Mouse (Mus musculus): ENCODE data around the gene Tgfbr1.
A peak's percentile ranks its signal among the peaks of the same experiment; 100 is the strongest.

Tgfbr1 gene

GRCm38 (mm10) chr4:47352803-47353388, at the start of gene Tgfbr1:
Gene Tgfbr1 (plus strand): TSS chr4:47353222.
- DNase-seq (ENCODE audit: low spot score) = peak; percentile 99

- no peak for DNase-seq (ENCODE audit: low spot score)
Measured at GRCm38 (mm10) chr4:47303340-47303998, 49.6 kb upstream of the Tgfbr1 start.

GRCm38 (mm10) chr4:47309886-47310625, 43.0 kb upstream of the Tgfbr1 start:
- no peak for DNase-seq (ENCODE audit: low spot score)

GRCm38 (mm10) chr4:47310812-47311211, 42.2 kb upstream of the Tgfbr1 start:
- no peak for DNase-seq (ENCODE audit: low spot score)

- no peak for DNase-seq (ENCODE audit: low spot score)
Measured at GRCm38 (mm10) chr4:47311467-47311866, 41.6 kb upstream of the Tgfbr1 start.

- DNase-seq (ENCODE audit: low spot score) = no peak
Measured at GRCm38 (mm10) chr4:47311929-47312328, 41.1 kb upstream of the Tgfbr1 start.

GRCm38 (mm10) chr4:47312676-47313075, 40.3 kb upstream of the Tgfbr1 start:
- no peak for DNase-seq (ENCODE audit: low spot score)

- DNase-seq (ENCODE audit: low spot score) = no peak
Measured at GRCm38 (mm10) chr4:47313710-47314410, 39.2 kb upstream of the Tgfbr1 start.

- DNase-seq (ENCODE audit: low spot score) = no peak
Measured at GRCm38 (mm10) chr4:47315458-47315857, 37.6 kb upstream of the Tgfbr1 start.

GRCm38 (mm10) chr4:47316432-47316831, 36.6 kb upstream of the Tgfbr1 start:
- DNase-seq (ENCODE audit: low spot score) = no peak

GRCm38 (mm10) chr4:47319561-47320321, 33.3 kb upstream of the Tgfbr1 start:
- no peak for DNase-seq (ENCODE audit: low spot score)

GRCm38 (mm10) chr4:47322315-47322714, 30.7 kb upstream of the Tgfbr1 start:
- no peak for DNase-seq (ENCODE audit: low spot score)

GRCm38 (mm10) chr4:47324206-47324605, 28.8 kb upstream of the Tgfbr1 start:
- DNase-seq (ENCODE audit: low spot score) = no peak

- no peak for DNase-seq (ENCODE audit: low spot score)
Measured at GRCm38 (mm10) chr4:47327782-47328181, 25.2 kb upstream of the Tgfbr1 start.

- DNase-seq (ENCODE audit: low spot score) = no peak
Measured at GRCm38 (mm10) chr4:47329285-47329684, 23.7 kb upstream of the Tgfbr1 start.

GRCm38 (mm10) chr4:47330378-47331052, 22.5 kb upstream of the Tgfbr1 start:
- no peak for DNase-seq (ENCODE audit: low spot score)

- DNase-seq (ENCODE audit: low spot score) = no peak
Measured at GRCm38 (mm10) chr4:47332812-47333343, 20.1 kb upstream of the Tgfbr1 start.

GRCm38 (mm10) chr4:47333541-47333940, 19.5 kb upstream of the Tgfbr1 start:
- no peak for DNase-seq (ENCODE audit: low spot score)

- DNase-seq (ENCODE audit: low spot score) = no peak
Measured at GRCm38 (mm10) chr4:47336941-47337600, 16.0 kb upstream of the Tgfbr1 start.

GRCm38 (mm10) chr4:47342632-47343031, 10.4 kb upstream of the Tgfbr1 start:
- no peak for DNase-seq (ENCODE audit: low spot score)

All from embryo, embryonic 10.5 days (tissue).